In genomic region chr8:126090772-126091171, GRCm38 (mm10) we compare ENCODE assay signal across 17 mouse cellular contexts.
"Had no signal": no experiment of that assay in that cellular context is flagged by ENCODE, and none has a peak within 500 bp of the region (broad histone marks: within the 10 kb centered on the region; RNA-seq: fewer than 3 reads in every experiment).

No protein-coding gene starts in this region.

- H3K27me3 ChIP-seq: lung, embryonic 15.5 days; midbrain, embryonic 13.5 days; neural tube, embryonic 12.5 days had no signal

- ATAC-seq: liver, postnatal 0 days; lung, postnatal 0 days; midbrain, embryonic 13.5 days; midbrain, embryonic 15.5 days had no signal

- H3K9me3 ChIP-seq: lung, embryonic 15.5 days had no signal

- H3K4me2 ChIP-seq: lung, embryonic 15.5 days; midbrain, embryonic 11.5 days; midbrain, embryonic 13.5 days; midbrain, embryonic 15.5 days; neural tube, embryonic 12.5 days had no signal

- H3K36me3 ChIP-seq: lung, embryonic 15.5 days; midbrain, embryonic 13.5 days; midbrain, embryonic 15.5 days; neural tube, embryonic 12.5 days had no signal

- H3K9ac ChIP-seq: liver, postnatal 0 days; lung, embryonic 15.5 days; midbrain, embryonic 13.5 days; midbrain, embryonic 15.5 days; neural tube, embryonic 12.5 days had no signal

- H3K4me1 ChIP-seq: lung, embryonic 15.5 days; megakaryocyte, embryonic 14.5 days; midbrain, embryonic 13.5 days; midbrain, embryonic 15.5 days; neural tube, embryonic 12.5 days had no signal

- DNase-seq: liver, postnatal 0 days; lung, adult 2 months; lung, postnatal 14 days; lung, postnatal 36 days; right cerebral cortex, postnatal 14 days; spleen, adult 18-20 months; thymus, adult 18-20 months; thymus, postnatal 14 days; thymus, postnatal 36 days had no signal

- H3K27ac ChIP-seq: lung, embryonic 15.5 days; macrophage; midbrain, embryonic 13.5 days; midbrain, embryonic 15.5 days; neural tube, embryonic 12.5 days had no signal

- H3K4me3 ChIP-seq: lung, embryonic 15.5 days; megakaryocyte, embryonic 14.5 days; midbrain, embryonic 13.5 days; midbrain, embryonic 15.5 days; neural tube, embryonic 12.5 days had no signal
